Mouse (Mus musculus) limb, embryonic 15.5 days (tissue): Measurements from ENCODE around the gene Zcchc2. TPM values are rescaled to one million over a fixed set of nuclear protein-coding genes. Genes with fewer than 3 reads are reported as not detected.

Experiments used
- ATAC-seq: fragments of 200-750 bp; cut with Nextera tagmentation; 2 replicates; pipeline ENCODE4 v1.8.0; 2017; ENCODE audit warnings: low read depth, moderate TSS enrichment; ENCODE audit not compliant: insufficient number of reproducible peaks, low FRiP score, low TSS enrichment
- H3K27ac ChIP-seq: fragments of 300-500 bp; sonication (generic); 2 replicates; pipeline ENCODE4 v1.5.1; 2015; ENCODE audit warnings: moderate library complexity, mild to moderate bottlenecking, inconsistent platforms
- H3K27me3 ChIP-seq: fragments of 300-500 bp; sonication (generic); 2 replicates; pipeline ENCODE4 v1.6.1; 2015; ENCODE audit warnings: inconsistent platforms
- H3K36me3 ChIP-seq: fragments of 300-500 bp; sonication (generic); 2 replicates; pipeline ENCODE4 v1.6.1; 2015; ENCODE audit warnings: inconsistent platforms
- H3K4me1 ChIP-seq: fragments of 300-500 bp; sonication (generic); 2 replicates; pipeline ENCODE4 v1.6.1; 2015; ENCODE audit warnings: inconsistent platforms
- H3K4me2 ChIP-seq: fragments of 300-500 bp; sonication (generic); 2 replicates; pipeline ENCODE4 v1.6.1; 2015; ENCODE audit warnings: mild to moderate bottlenecking, inconsistent platforms
- H3K4me3 ChIP-seq: fragments of 300-500 bp; sonication (generic); 2 replicates; pipeline ENCODE4 v1.5.1; 2015; ENCODE audit warnings: mild to moderate bottlenecking, inconsistent platforms
- H3K9ac ChIP-seq: fragments of 300-500 bp; sonication (generic); 2 replicates; pipeline ENCODE4 v1.6.1; 2015; ENCODE audit warnings: inconsistent platforms
- H3K9me3 ChIP-seq: fragments of 300-500 bp; sonication (generic); 2 replicates; pipeline ENCODE4 v1.6.1; 2016; ENCODE audit warnings: inconsistent platforms
- WGBS: fragments of 180-500 bp; shearing (Covaris S2); methylation state at CpG from one replicate; pipeline ENCODE4 v1.1.7; 2015; 5-methylcytosine and 5-hydroxymethylcytosine counted together
- polyA plus RNA-seq: library from polyadenylated mRNA; unstranded; fragments of >200 nt; fragmentation: Nextera tagmentation; extraction: Ambion mirVana; gene quantifications from 2 replicates; pipeline ENCODE4 v1.2.1, GENCODE M21; 2015

Gene Zcchc2
- polyA plus RNA-seq, 1 experiment from 2014 or later, result 2.1 TPM

GRCm38 (mm10) chr1:105990911-105991761 lies 930 bp downstream of the Zcchc2 start:
- H3K9ac ChIP-seq, result peak overlapping the region; percentile 79
- no peaks in the 10 kb centered on the region for H3K27me3 ChIP-seq
- peak; percentile 27; the same call in 1 of the 2 replicates for ATAC-seq
- peaks cover 26% of the 10 kb centered on the region for H3K4me1 ChIP-seq
- under 1% methylated on average over 96 of the region's 104 CpGs for WGBS
- H3K27ac ChIP-seq, result peak overlapping the region; percentile 97
- H3K9me3 ChIP-seq, result no peaks in the 10 kb centered on the region
- no peaks in the 10 kb centered on the region for H3K36me3 ChIP-seq
- H3K4me3 ChIP-seq, result peak overlapping the region; percentile 80
- peak overlapping the region; percentile 96 for H3K4me2 ChIP-seq

- ATAC-seq, result no peak
- H3K36me3 ChIP-seq, result no peaks in the 10 kb centered on the region
Measured at GRCm38 (mm10) chr1:105991931-105992837, 2.0 kb downstream of the Zcchc2 start.

GRCm38 (mm10) chr1:105993196-105993595 lies 3.0 kb downstream of the Zcchc2 start:
- ATAC-seq, result no peak
- no peaks in the 10 kb centered on the region for H3K36me3 ChIP-seq
- H3K4me3 ChIP-seq, result peak overlapping the region; percentile 77
- peak overlapping the region; percentile 96 for H3K4me2 ChIP-seq
- H3K9me3 ChIP-seq, result no peaks in the 10 kb centered on the region
- no peak overlapping the region for H3K27ac ChIP-seq
- H3K27me3 ChIP-seq, result no peaks in the 10 kb centered on the region
- H3K9ac ChIP-seq, result peak overlapping the region; percentile 82; the same call in 1 of the 2 replicates
- peaks cover 29% of the 10 kb centered on the region for H3K4me1 ChIP-seq
- WGBS, result 10% methylated on average over 7 of the region's 7 CpGs

More at GRCm38 (mm10) chr1:105991931-105992837, 2.0 kb downstream of the Zcchc2 start:
- WGBS, result 21% methylated on average over 17 of the region's 17 CpGs
- H3K4me3 ChIP-seq, result peak overlapping the region; percentile 80
- peak overlapping the region; percentile 96 for H3K4me2 ChIP-seq
- H3K4me1 ChIP-seq, result peaks cover 27% of the 10 kb centered on the region
- H3K27me3 ChIP-seq, result no peaks in the 10 kb centered on the region
- no peak overlapping the region for H3K27ac ChIP-seq
- H3K9me3 ChIP-seq, result no peaks in the 10 kb centered on the region
- H3K9ac ChIP-seq, result peak overlapping the region; percentile 79; the same call in 1 of the 2 replicates

- Histone ChIP-seq H3K36me3 (no peaks in the 10 kb centered on the region), H3K4me2 (peak overlapping the region; percentile 96), H3K4me3 (peak overlapping the region; percentile 77), H3K27me3 (no peaks in the 10 kb centered on the region), H3K27ac (peak overlapping the region; percentile 61), H3K9me3 (no peaks in the 10 kb centered on the region), H3K9ac (peak overlapping the region; percentile 82), H3K4me1 (peaks cover 29% of the 10 kb centered on the region)
- under 1% methylated on average over 37 of the region's 37 CpGs for WGBS
- ATAC-seq, result peak; percentile 38; the same call in 1 of the 2 replicates
Measured at GRCm38 (mm10) chr1:105993601-105994209, 3.5 kb downstream of the Zcchc2 start.

- H3K9me3 ChIP-seq, result no peaks in the 10 kb centered on the region
- no peaks in the 10 kb centered on the region for H3K36me3 ChIP-seq
- peaks cover 26% of the 10 kb centered on the region for H3K4me1 ChIP-seq
- no peaks in the 10 kb centered on the region for H3K27me3 ChIP-seq
- no peak overlapping the region for H3K27ac ChIP-seq
- no peak overlapping the region for H3K9ac ChIP-seq
- WGBS, result 58% methylated on average over 2 of the region's 2 CpGs
- no peak overlapping the region for H3K4me3 ChIP-seq
- no peak for ATAC-seq
- no peak overlapping the region for H3K4me2 ChIP-seq
Measured at GRCm38 (mm10) chr1:105995966-105996365, 5.8 kb downstream of the Zcchc2 start.

GRCm38 (mm10) chr1:105997282-105997681 lies 7.1 kb downstream of the Zcchc2 start:
- H3K27ac ChIP-seq, result no peak overlapping the region

GRCm38 (mm10) chr1:105999802-106000201 lies 9.6 kb downstream of the Zcchc2 start:
- WGBS, result 80% methylated on average over 2 of the region's 2 CpGs
- Histone ChIP-seq H3K9me3 (no peaks in the 10 kb centered on the region), H3K4me3 (no peak overlapping the region), H3K27me3 (no peaks in the 10 kb centered on the region), H3K4me2 (no peak overlapping the region), H3K27ac (no peak overlapping the region), H3K4me1 (0 out of 2 replicates have a peak, but pooled peaks cover 3% of the 10 kb centered on the region), H3K9ac (no peak overlapping the region), H3K36me3 (peaks cover 7% of the 10 kb centered on the region; the same call in 1 of the 2 replicates)
- no peak for ATAC-seq

More at GRCm38 (mm10) chr1:105997282-105997681, 7.1 kb downstream of the Zcchc2 start:
- H3K4me1 ChIP-seq, result peaks cover 16% of the 10 kb centered on the region
- H3K9me3 ChIP-seq, result no peaks in the 10 kb centered on the region
- H3K4me3 ChIP-seq, result no peak overlapping the region
- H3K9ac ChIP-seq, result no peak overlapping the region
- H3K27me3 ChIP-seq, result no peaks in the 10 kb centered on the region
- H3K4me2 ChIP-seq, result no peak overlapping the region
- H3K36me3 ChIP-seq, result no peaks in the 10 kb centered on the region
- WGBS, result 42% methylated on average over 3 of the region's 3 CpGs
- no peak for ATAC-seq

GRCm38 (mm10) chr1:106007581-106007980 lies 17.4 kb downstream of the Zcchc2 start:
- no peak for ATAC-seq
- WGBS, result 86% methylated on average over 1 of the region's 1 CpGs
- Histone ChIP-seq H3K9me3 (no peaks in the 10 kb centered on the region), H3K27me3 (no peaks in the 10 kb centered on the region), H3K4me3 (no peak overlapping the region), H3K9ac (no peak overlapping the region), H3K4me2 (no peak overlapping the region), H3K4me1 (no peaks in the 10 kb centered on the region), H3K27ac (no peak overlapping the region), H3K36me3 (peaks cover 49% of the 10 kb centered on the region)

- no peak overlapping the region for H3K9ac ChIP-seq
- 88% methylated on average over 7 of the region's 7 CpGs for WGBS
- H3K27me3 ChIP-seq, result no peaks in the 10 kb centered on the region
- H3K4me3 ChIP-seq, result no peak overlapping the region
- no peak overlapping the region for H3K27ac ChIP-seq
- peaks cover 41% of the 10 kb centered on the region for H3K36me3 ChIP-seq
- H3K4me2 ChIP-seq, result no peak overlapping the region
- ATAC-seq, result no peak
- no peaks in the 10 kb centered on the region for H3K9me3 ChIP-seq
- H3K4me1 ChIP-seq, result no peaks in the 10 kb centered on the region
Measured at GRCm38 (mm10) chr1:106011097-106011496, 20.9 kb downstream of the Zcchc2 start.

GRCm38 (mm10) chr1:106013759-106014158 lies 23.6 kb downstream of the Zcchc2 start:
- 88% methylated on average over 2 of the region's 2 CpGs for WGBS
- Histone ChIP-seq H3K4me2 (no peak overlapping the region), H3K4me1 (no peaks in the 10 kb centered on the region), H3K9ac (no peak overlapping the region), H3K9me3 (no peaks in the 10 kb centered on the region), H3K36me3 (peaks cover 33% of the 10 kb centered on the region), H3K4me3 (no peak overlapping the region), H3K27me3 (no peaks in the 10 kb centered on the region), H3K27ac (no peak overlapping the region)
- ATAC-seq, result no peak

- Histone ChIP-seq H3K27ac (no peak overlapping the region), H3K4me3 (no peak overlapping the region), H3K9me3 (no peaks in the 10 kb centered on the region), H3K9ac (no peak overlapping the region), H3K4me2 (no peak overlapping the region), H3K36me3 (peaks cover 43% of the 10 kb centered on the region), H3K27me3 (no peaks in the 10 kb centered on the region), H3K4me1 (no peaks in the 10 kb centered on the region)
- 87% methylated on average over 6 of the region's 6 CpGs for WGBS
- no peak for ATAC-seq
Measured at GRCm38 (mm10) chr1:106016262-106016661, 26.1 kb downstream of the Zcchc2 start.
